Mouse (Mus musculus): ENCODE measurements around the gene Ppp3ca.

DNA sequence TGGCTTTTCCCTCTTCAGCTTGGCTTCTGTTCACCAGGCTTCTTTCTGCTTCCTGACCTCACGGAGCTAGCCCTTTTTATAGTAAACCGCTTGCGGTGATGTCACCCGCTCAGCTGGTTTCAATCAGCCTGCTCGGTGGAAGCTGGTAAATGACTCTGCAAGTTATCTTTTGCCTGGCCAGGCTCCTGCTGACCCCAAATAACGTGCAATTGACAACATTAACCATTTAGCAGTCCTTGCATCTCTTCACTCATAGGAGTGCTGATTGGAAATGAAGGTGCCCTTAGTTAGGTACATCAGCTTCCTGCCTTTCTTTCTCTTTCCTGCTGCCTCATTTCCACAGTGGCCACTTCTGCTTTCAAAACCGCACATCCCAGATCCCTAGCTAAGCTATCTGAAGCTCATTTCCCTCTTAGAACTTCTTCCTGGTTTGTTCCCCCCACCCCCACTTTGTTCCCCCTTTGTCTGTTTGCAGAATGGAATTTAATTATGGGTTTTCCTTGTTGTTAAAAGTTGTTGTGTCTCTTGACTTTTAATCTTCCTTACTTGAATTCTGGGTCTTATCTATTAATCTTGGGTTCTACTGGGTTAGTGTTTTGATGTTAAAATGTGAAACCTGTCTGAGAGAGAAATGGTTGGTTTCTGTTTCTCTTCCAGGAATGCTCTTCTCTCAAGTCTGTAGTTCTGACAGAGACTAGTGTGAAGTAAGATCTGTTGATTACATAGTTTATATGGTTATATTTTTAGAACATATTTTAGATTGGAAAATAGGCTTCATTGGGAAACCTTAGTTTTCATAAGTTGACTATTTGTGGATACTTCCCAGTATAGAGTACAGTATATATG, 55.6 kb downstream of the Ppp3ca start:
- TF ChIP-seq POLR2AphosphoS5 (IDR thresholded peaks at IDR 0.05; ENCODE audit: borderline replicate concordance, low read depth, low read length) = no peak
- TF ChIP-seq TBP (IDR thresholded peaks at IDR 0.05; ENCODE audit: low read depth, low read length) = no peak
- TF ChIP-seq CTCF (IDR thresholded peaks at IDR 0.05 in 2 of 3, conservative IDR thresholded peaks at IDR 0.05 in 1 of 3; ENCODE audit: control insufficient read depth in 1 of 3, insufficient read depth in 1 of 3, low read depth in 2 of 3, low read length in 3 of 3, poor library complexity in 1 of 3, severe bottlenecking in 1 of 3) = no peak
- no peak for TF ChIP-seq RCOR1 (IDR thresholded peaks at IDR 0.05; ENCODE audit: low read depth, low read length)
- TF ChIP-seq GABPA (IDR thresholded peaks at IDR 0.05; ENCODE audit: low read depth, low read length) = no peak
- TF ChIP-seq ELF1 (IDR thresholded peaks at IDR 0.05; ENCODE audit: low read depth, low read length) = no peak
- no peak for TF ChIP-seq MAX (IDR thresholded peaks at IDR 0.05; ENCODE audit: low read length)
- TF ChIP-seq RAD21 (IDR thresholded peaks at IDR 0.05; ENCODE audit: low read depth, low read length) = no peak
- TF ChIP-seq TCF12 (IDR thresholded peaks at IDR 0.05; ENCODE audit: low read depth, low read length) = no peak
- no peak for TF ChIP-seq MYC (IDR thresholded peaks at IDR 0.05; ENCODE audit: low read depth, low read length)
- TF ChIP-seq POLR2A (IDR thresholded peaks at IDR 0.05; ENCODE audit: control insufficient read depth in 1 of 2, insufficient read depth in 1 of 2, low read depth in 1 of 2, low read length in 2 of 2, poor library complexity in 1 of 2) = no peak
- no peak for TF ChIP-seq ZNF384 (IDR thresholded peaks at IDR 0.05; ENCODE audit: low read depth, low read length)
- TF ChIP-seq TAL1 (IDR thresholded peaks at IDR 0.05; ENCODE audit: low read length) = no peak
- TF ChIP-seq KAT2A (conservative IDR thresholded peaks at IDR 0.05; ENCODE audit: low read depth, low read length) = no peak

Measured in MEL (cell line).